In the genomic region with DNA sequence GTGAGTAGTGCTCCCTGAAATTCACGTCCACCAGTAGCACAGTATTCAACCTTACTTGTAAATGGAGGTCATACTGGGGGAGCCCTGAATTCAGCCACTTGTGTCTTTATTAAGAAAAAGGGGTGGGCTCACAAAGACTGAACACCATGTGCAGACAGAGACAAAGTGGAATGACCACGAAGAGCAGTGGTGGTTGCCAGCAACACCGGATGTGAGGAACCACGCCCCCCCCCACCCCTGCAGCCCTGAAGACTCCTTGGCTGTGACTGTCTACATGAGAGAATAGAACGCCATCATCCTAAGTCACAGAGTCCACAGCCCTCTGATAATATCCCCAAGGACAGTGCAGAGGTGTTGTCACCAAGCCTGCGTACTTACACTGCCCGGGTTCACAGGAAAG, we compare ENCODE assay signal across 18 mouse cellular contexts.
A peak's percentile ranks its signal among the peaks of the same experiment; 100 is the strongest.
DNase-seq lines count a peak whose midpoint lies in the region; ATAC-seq and TF ChIP-seq lines count a peak whose summit lies in the region.
"Had no signal": no experiment of that assay in that cellular context is flagged by ENCODE, and none has a peak within 500 bp of the region (broad histone marks: within the 10 kb centered on the region; RNA-seq: fewer than 3 reads in every experiment).

No protein-coding gene starts in this region.

- intact Hi-C loops in heart, postnatal 25 days (cut with DNase I), result no loop called here

- H3K27me3 ChIP-seq in embryonic facial prominence, embryonic 13.5 days, result no peaks in the 10 kb centered on the region
- no peaks in the 10 kb centered on the region for H3K27me3 ChIP-seq in embryonic facial prominence, embryonic 10.5 days (replicated peaks; ENCODE audit: low read depth, poor library complexity, severe bottlenecking)
- H3K27me3 ChIP-seq in heart, embryonic 13.5 days (replicated peaks), result no peaks in the 10 kb centered on the region
- H3K27me3 ChIP-seq: forebrain, embryonic 13.5 days had no signal

- no peak overlapping the region for H3K4me2 ChIP-seq in embryonic facial prominence, embryonic 13.5 days
- peak overlapping the region; percentile 36; the same call in 1 of the 2 replicates for H3K4me2 ChIP-seq in heart, embryonic 13.5 days
- H3K4me2 ChIP-seq: forebrain, embryonic 13.5 days; heart, embryonic 11.5 days; hindbrain, embryonic 14.5 days had no signal

- no peak overlapping the region for H3K9ac ChIP-seq in embryonic facial prominence, embryonic 13.5 days
- no peak overlapping the region for H3K9ac ChIP-seq in heart, embryonic 13.5 days
- H3K9ac ChIP-seq: forebrain, embryonic 13.5 days; forebrain, postnatal 0 days; hindbrain, embryonic 14.5 days had no signal

- WGBS in embryonic facial prominence, embryonic 13.5 days, result 81% methylated on average over 7 of the region's 7 CpGs
- 91% methylated on average over 7 of the region's 7 CpGs for WGBS in embryonic facial prominence, embryonic 10.5 days
- WGBS in heart, embryonic 13.5 days, result 56% methylated on average over 7 of the region's 7 CpGs

- TF ChIP-seq CTCF in layer of hippocampus, adult 2 months (conservative IDR thresholded peaks at IDR 0.05), result no peak

- ATAC-seq in embryonic facial prominence, embryonic 13.5 days (ENCODE audit: insufficient number of reproducible peaks, insufficient read depth, low FRiP score, low TSS enrichment, low read depth), result peak; percentile 59; the same call in 1 of the 2 replicates
- no peak for ATAC-seq in heart, embryonic 13.5 days (ENCODE audit: extremely low read depth, insufficient number of reproducible peaks, low FRiP score, low TSS enrichment)
- ATAC-seq: forebrain, embryonic 13.5 days; forebrain, postnatal 0 days; intestine, postnatal 0 days had no signal

- DNase-seq in embryonic facial prominence, embryonic 10.5 days (ENCODE audit: low spot score), result no peak
- no peak for DNase-seq in heart, postnatal 25 days (ENCODE audit: low spot score)
- no peak for DNase-seq in layer of hippocampus, adult 2 months (ENCODE audit: low spot score in 2 of 2)
- no peak for DNase-seq in layer of hippocampus, adult 9-10 months (ENCODE audit: low spot score)
- peak; percentile 10 for DNase-seq in 416B (ENCODE audit: low read depth)
- no peak for DNase-seq in right cerebral cortex, postnatal 10 days (ENCODE audit: low spot score in 2 of 2)
- DNase-seq: adrenal gland, postnatal 10 days; cerebellum, adult 11 months; cerebellum, adult 8-10 months; cerebellum, postnatal 14 days; forebrain, postnatal 0 days; gastrocnemius, postnatal 14 days had no signal

- no peak overlapping the region for H3K4me3 ChIP-seq in embryonic facial prominence, embryonic 13.5 days
- no peak overlapping the region for H3K4me3 ChIP-seq in embryonic facial prominence, embryonic 10.5 days
- no peak overlapping the region for H3K4me3 ChIP-seq in heart, embryonic 13.5 days
- no peak overlapping the region for H3K4me3 ChIP-seq in layer of hippocampus, adult 2 months
- H3K4me3 ChIP-seq: forebrain, embryonic 13.5 days had no signal

- peaks cover 14% of the 10 kb centered on the region; the same call in 1 of the 2 replicates for H3K4me1 ChIP-seq in embryonic facial prominence, embryonic 13.5 days
- H3K4me1 ChIP-seq in embryonic facial prominence, embryonic 10.5 days, result peaks cover 12% of the 10 kb centered on the region
- peaks cover 19% of the 10 kb centered on the region for H3K4me1 ChIP-seq in heart, embryonic 13.5 days

- H3K36me3 ChIP-seq in embryonic facial prominence, embryonic 13.5 days, result no peaks in the 10 kb centered on the region
- H3K36me3 ChIP-seq in embryonic facial prominence, embryonic 10.5 days (replicated peaks), result no peaks in the 10 kb centered on the region
- H3K36me3 ChIP-seq in heart, embryonic 13.5 days, result peaks cover 8% of the 10 kb centered on the region; the same call in 1 of the 2 replicates

- no peaks in the 10 kb centered on the region for H3K9me3 ChIP-seq in embryonic facial prominence, embryonic 13.5 days
- no peaks in the 10 kb centered on the region for H3K9me3 ChIP-seq in embryonic facial prominence, embryonic 10.5 days
- H3K9me3 ChIP-seq in heart, embryonic 13.5 days, result no peaks in the 10 kb centered on the region
- H3K9me3 ChIP-seq: forebrain, embryonic 13.5 days had no signal

- H3K27ac ChIP-seq in embryonic facial prominence, embryonic 13.5 days, result no peak overlapping the region
- H3K27ac ChIP-seq in embryonic facial prominence, embryonic 10.5 days (replicated peaks), result no peak overlapping the region
- no peak overlapping the region for H3K27ac ChIP-seq in heart, embryonic 13.5 days (replicated peaks)
- peak overlapping the region; percentile 88; the same call in 1 of the 2 replicates for H3K27ac ChIP-seq in layer of hippocampus, adult 2 months
- H3K27ac ChIP-seq: forebrain, embryonic 13.5 days; hindbrain, embryonic 14.5 days had no signal
